Mouse (Mus musculus): ENCODE results near the gene Ap1s3. TPM values are rescaled to one million over a fixed set of nuclear protein-coding genes. Genes with fewer than 3 reads are reported as not detected.

Ap1s3 gene
- polyA plus RNA-seq, 1 experiment = 1.2 TPM

DNA sequence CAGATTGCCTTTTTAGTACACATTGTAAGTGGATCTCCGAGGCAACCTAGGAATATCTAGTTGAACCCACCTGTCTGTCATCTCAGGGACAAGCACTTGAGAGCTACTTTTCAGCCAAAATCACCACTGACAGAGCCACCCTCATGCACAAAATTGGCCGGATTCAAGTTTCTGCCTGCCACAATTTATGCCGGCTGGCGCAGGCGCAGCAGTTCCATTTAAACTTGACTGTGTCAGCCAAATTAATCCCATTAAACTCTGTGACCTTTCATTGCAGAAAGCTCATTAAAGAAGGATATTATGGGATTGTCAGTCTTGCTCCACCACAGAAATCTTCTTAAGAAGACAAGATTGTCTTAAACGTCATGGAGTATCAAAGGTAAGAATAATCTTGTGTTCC lies 100.6 kb downstream of the Ap1s3 start:
- Histone ChIP-seq H3K4me3 (ENCODE audit: insufficient read depth, low read length) (no peak overlapping the region), H3K4me1 (ENCODE audit: control insufficient read depth, insufficient read depth, low read length) (peaks cover 1% of the 10 kb centered on the region), H3K27ac (ENCODE audit: insufficient read depth, low read depth, low read length) (no peak overlapping the region)
- TF ChIP-seq POLR2A (IDR thresholded peaks at IDR 0.05; ENCODE audit: borderline replicate concordance, low read depth, low read length) (no peak), CTCF (IDR thresholded peaks at IDR 0.05; ENCODE audit: low read depth, low read length) (no peak)

DNA sequence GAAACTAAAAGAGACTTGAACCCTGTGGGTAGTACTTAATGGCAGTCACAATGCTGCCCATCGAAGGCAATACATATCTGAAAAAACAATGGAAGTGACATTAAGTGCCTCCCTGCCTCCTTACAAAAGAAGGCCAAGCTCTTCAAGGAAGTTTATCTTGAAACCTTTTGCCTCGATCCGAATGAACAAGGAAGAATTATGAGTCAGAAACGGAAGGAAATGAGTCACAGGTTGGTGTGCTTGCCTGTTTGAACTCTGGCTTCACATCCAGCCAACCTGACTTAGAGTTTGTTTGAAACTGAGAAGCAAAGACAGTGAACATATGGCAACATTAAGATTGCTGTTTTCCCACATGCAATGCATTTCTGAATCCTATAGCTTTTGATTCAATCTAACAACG lies 110.6 kb downstream of the Ap1s3 start:
- peak overlapping the region; percentile 67 for H3K27ac ChIP-seq (ENCODE audit: insufficient read depth, low read depth, low read length)
- peaks cover 21% of the 10 kb centered on the region for H3K4me1 ChIP-seq (ENCODE audit: control insufficient read depth, insufficient read depth, low read length)
- H3K4me3 ChIP-seq (ENCODE audit: insufficient read depth, low read length) = no peak overlapping the region
- TF ChIP-seq CTCF (IDR thresholded peaks at IDR 0.05; ENCODE audit: low read depth, low read length) (no peak), POLR2A (IDR thresholded peaks at IDR 0.05; ENCODE audit: borderline replicate concordance, low read depth, low read length) (no peak)

Other genes starting within 250 kb of the Ap1s3 start
- not detected in 2 replicates for gene Scg2, start 231.9 kb downstream of the Ap1s3 start, polyA plus RNA-seq (2012; ENCODE audit: insufficient read depth, insufficient read length, missing spikeins)
- 25.5 and 27.0 TPM in 2 replicates for gene Mrpl44, start 104.0 kb upstream of the Ap1s3 start, polyA plus RNA-seq (2012; ENCODE audit: insufficient read depth, insufficient read length, missing spikeins)
- gene Wdfy1, start 104.2 kb upstream of the Ap1s3 start, polyA plus RNA-seq (2012; ENCODE audit: insufficient read depth, insufficient read length, missing spikeins) = 20.0 and 21.2 TPM in 2 replicates
- 1.4 and 1.5 TPM in 2 replicates for gene Serpine2, start 189.2 kb upstream of the Ap1s3 start, polyA plus RNA-seq (2012; ENCODE audit: insufficient read depth, insufficient read length, missing spikeins)

All from bone marrow macrophage, adult 2 months (primary cell).